Mouse (Mus musculus) heart, embryonic 11.5 days (tissue): ENCODE results near the gene Crlf1. TPM values are rescaled to one million over a fixed set of nuclear protein-coding genes. Genes with fewer than 3 reads are reported as not detected.

Source experiments
- ATAC-seq: fragments of 200-750 bp; cut with Nextera tagmentation; replicated peaks from 2 replicates; pipeline ENCODE4 v1.8.0; 2017; ENCODE audit warnings: moderate library complexity; ENCODE audit not compliant: insufficient number of reproducible peaks, low FRiP score, low TSS enrichment
- H3K27ac ChIP-seq: fragments of 300-500 bp; sonication (generic); 2 replicates; pipeline ENCODE4 v1.5.1; 2014; ENCODE audit warnings: mild to moderate bottlenecking, low read depth, low read length
- H3K27me3 ChIP-seq: fragments of 300-500 bp; sonication (generic); 2 replicates; pipeline ENCODE4 v1.6.1; 2014; ENCODE audit warnings: mild to moderate bottlenecking, low read length, mixed read lengths; ENCODE audit not compliant: control insufficient read depth, insufficient read depth
- H3K36me3 ChIP-seq: fragments of 300-500 bp; sonication (generic); 2 replicates; pipeline ENCODE4 v1.6.1; 2014; ENCODE audit warnings: mild to moderate bottlenecking, low read length, moderate library complexity, mixed read lengths; ENCODE audit not compliant: control insufficient read depth, insufficient read depth
- H3K4me1 ChIP-seq: fragments of 300-500 bp; sonication (generic); 2 replicates; pipeline ENCODE4 v1.6.1; 2014; ENCODE audit warnings: low read length; ENCODE audit not compliant: control insufficient read depth, insufficient read depth
- H3K4me2 ChIP-seq: fragments of 300-500 bp; sonication (generic); 2 replicates; pipeline ENCODE4 v1.6.1; 2014; ENCODE audit warnings: mild to moderate bottlenecking, moderate library complexity
- H3K4me3 ChIP-seq: fragments of 300-500 bp; sonication (generic); 2 replicates; pipeline ENCODE4 v1.5.1; 2014; ENCODE audit warnings: low read depth, low read length
- H3K9ac ChIP-seq: fragments of 300-500 bp; sonication (generic); 2 replicates; pipeline ENCODE4 v1.6.1; 2014; ENCODE audit warnings: mild to moderate bottlenecking, low read depth, low read length, moderate library complexity
- H3K9me3 ChIP-seq: fragments of 300-500 bp; sonication (generic); replicated peaks from 2 replicates; pipeline ENCODE4 v1.6.1; 2016; ENCODE audit warnings: low read length; ENCODE audit not compliant: control insufficient read depth
- WGBS: fragments of 180-500 bp; shearing (Covaris S2); extraction: QIAGEN DNeasy Blood & Tissue Kit; methylation state at CpG from one replicate; pipeline ENCODE4 v1.1.7; 2014; ENCODE audit not compliant: insufficient replicate concordance; 5-methylcytosine and 5-hydroxymethylcytosine counted together
- polyA plus RNA-seq: library from polyadenylated mRNA; unstranded; fragments of >200 nt; fragmentation: Nextera tagmentation; extraction: Ambion mirVana; gene quantifications from 2 replicates; pipeline ENCODE4 v1.2.1, GENCODE M21; 2014

Crlf1 gene
- polyA plus RNA-seq, 1 experiment from 2014 or later, result 0.80 TPM

- Histone ChIP-seq H3K9ac (peak overlapping the region; percentile 91), H3K4me2 (peak overlapping the region; percentile 98), H3K9me3 (no peaks in the 10 kb centered on the region), H3K36me3 (peaks cover 5% of the 10 kb centered on the region; the same call in 1 of the 2 replicates), H3K27ac (peak overlapping the region; percentile 57), H3K27me3 (no peaks in the 10 kb centered on the region), H3K4me1 (peaks cover 31% of the 10 kb centered on the region), H3K4me3 (peak overlapping the region; percentile 88)
- no peak for ATAC-seq
- 13% methylated on average over 4 of the region's 4 CpGs for WGBS
Measured at GRCm38 (mm10) chr8:70540013-70540506, 47.1 kb downstream of the Crlf1 start.

GRCm38 (mm10) chr8:70540507-70541071 lies 47.6 kb downstream of the Crlf1 start:
- ATAC-seq, result no peak
- Histone ChIP-seq H3K27me3 (no peaks in the 10 kb centered on the region), H3K9ac (peak overlapping the region; percentile 91), H3K4me3 (peak overlapping the region; percentile 88), H3K4me1 (peaks cover 30% of the 10 kb centered on the region), H3K4me2 (peak overlapping the region; percentile 98), H3K27ac (peak overlapping the region; percentile 57), H3K36me3 (peaks cover 5% of the 10 kb centered on the region; the same call in 1 of the 2 replicates), H3K9me3 (no peaks in the 10 kb centered on the region)
- WGBS, result 45% methylated on average over 7 of the region's 7 CpGs

GRCm38 (mm10) chr8:70541081-70541480 lies 48.1 kb downstream of the Crlf1 start:
- Histone ChIP-seq H3K9ac (0 out of 2 replicates have a peak overlapping the region, but pooled peaks have one; percentile 24), H3K27me3 (no peaks in the 10 kb centered on the region), H3K4me3 (no peak overlapping the region), H3K4me2 (peak overlapping the region; percentile 98), H3K27ac (no peak overlapping the region), H3K4me1 (peaks cover 30% of the 10 kb centered on the region), H3K36me3 (peaks cover 5% of the 10 kb centered on the region; the same call in 1 of the 2 replicates), H3K9me3 (no peaks in the 10 kb centered on the region)
- WGBS, result 78% methylated on average over 5 of the region's 5 CpGs
- ATAC-seq, result no peak

GRCm38 (mm10) chr8:70544200-70544687 lies 51.3 kb downstream of the Crlf1 start:
- Histone ChIP-seq H3K27me3 (no peaks in the 10 kb centered on the region), H3K27ac (no peak overlapping the region), H3K9ac (no peak overlapping the region), H3K9me3 (no peaks in the 10 kb centered on the region), H3K4me2 (no peak overlapping the region), H3K36me3 (no peaks in the 10 kb centered on the region), H3K4me1 (peaks cover 30% of the 10 kb centered on the region), H3K4me3 (no peak overlapping the region)
- no peak for ATAC-seq
- 55% methylated on average over 6 of the region's 6 CpGs for WGBS

GRCm38 (mm10) chr8:70546412-70546811 lies 53.5 kb downstream of the Crlf1 start:
- no peak overlapping the region for H3K4me3 ChIP-seq
- H3K9ac ChIP-seq, result no peak overlapping the region
- H3K27me3 ChIP-seq, result no peaks in the 10 kb centered on the region
- H3K36me3 ChIP-seq, result no peaks in the 10 kb centered on the region
- no peak overlapping the region for H3K4me2 ChIP-seq
- no peak overlapping the region for H3K27ac ChIP-seq
- no peaks in the 10 kb centered on the region for H3K9me3 ChIP-seq
- ATAC-seq, result no peak
- 85% methylated on average over 4 of the region's 4 CpGs for WGBS
- peaks cover 21% of the 10 kb centered on the region for H3K4me1 ChIP-seq

- no peaks in the 10 kb centered on the region for H3K9me3 ChIP-seq
- 86% methylated on average over 6 of the region's 6 CpGs for WGBS
- H3K27me3 ChIP-seq, result no peaks in the 10 kb centered on the region
- H3K27ac ChIP-seq, result no peak overlapping the region
- no peak overlapping the region for H3K4me3 ChIP-seq
- no peak for ATAC-seq
- no peak overlapping the region for H3K9ac ChIP-seq
- H3K36me3 ChIP-seq, result no peaks in the 10 kb centered on the region
- H3K4me2 ChIP-seq, result no peak overlapping the region
- peaks cover 32% of the 10 kb centered on the region for H3K4me1 ChIP-seq
Measured at GRCm38 (mm10) chr8:70547762-70548161, 54.8 kb downstream of the Crlf1 start.

- H3K4me3 ChIP-seq, result no peak overlapping the region
- no peak overlapping the region for H3K9ac ChIP-seq
- no peak overlapping the region for H3K4me2 ChIP-seq
- H3K4me1 ChIP-seq, result peaks cover 38% of the 10 kb centered on the region
- H3K36me3 ChIP-seq, result no peaks in the 10 kb centered on the region
- no peak overlapping the region for H3K27ac ChIP-seq
- H3K9me3 ChIP-seq, result no peaks in the 10 kb centered on the region
- WGBS, result 90% methylated on average over 10 of the region's 10 CpGs
- ATAC-seq, result no peak
- H3K27me3 ChIP-seq, result no peaks in the 10 kb centered on the region
Measured at GRCm38 (mm10) chr8:70549412-70550184, 56.6 kb downstream of the Crlf1 start.

- Histone ChIP-seq H3K9ac (no peak overlapping the region), H3K27ac (peak overlapping the region; percentile 46; the same call in 1 of the 2 replicates), H3K4me2 (0 out of 2 replicates have a peak overlapping the region, but pooled peaks have one; percentile 11), H3K36me3 (no peaks in the 10 kb centered on the region), H3K4me3 (no peak overlapping the region), H3K4me1 (peaks cover 36% of the 10 kb centered on the region), H3K9me3 (no peaks in the 10 kb centered on the region), H3K27me3 (no peaks in the 10 kb centered on the region)
- ATAC-seq, result no peak
- 57% methylated on average over 3 of the region's 3 CpGs for WGBS
Measured at GRCm38 (mm10) chr8:70551558-70552161, 58.7 kb downstream of the Crlf1 start.
